Mouse (Mus musculus) kidney, postnatal 14 days (tissue): ENCODE measurements around the gene Eef1akmt2.

Experiments
- DNase-seq: peaks from one replicate; pipeline ENCODE4 v3.0.0; 2022; ENCODE audit warnings: mixed read lengths

Gene Eef1akmt2

GRCm38 (mm10) chr7:132852173-132852844, at the start of gene Eef1akmt2:
Gene Eef1akmt2 (minus strand): TSS chr7:132852673.
- peak; percentile 90 for DNase-seq

GRCm38 (mm10) chr7:132900826-132901531, 48.5 kb upstream of the Eef1akmt2 start:
- no peak for DNase-seq

GRCm38 (mm10) chr7:132898234-132898633, 45.8 kb upstream of the Eef1akmt2 start:
- no peak for DNase-seq

GRCm38 (mm10) chr7:132897258-132897657, 44.8 kb upstream of the Eef1akmt2 start:
- no peak for DNase-seq

- peak; percentile 35 for DNase-seq
These were observed 43.8 kb upstream of the Eef1akmt2 start for GRCm38 (mm10) chr7:132896206-132896815.

- peak; percentile 42 for DNase-seq
These were observed 42.5 kb upstream of the Eef1akmt2 start for GRCm38 (mm10) chr7:132894841-132895555.

GRCm38 (mm10) chr7:132893336-132893735, 40.9 kb upstream of the Eef1akmt2 start:
- DNase-seq = no peak

GRCm38 (mm10) chr7:132892806-132893205, 40.3 kb upstream of the Eef1akmt2 start:
- no peak for DNase-seq

GRCm38 (mm10) chr7:132892311-132892661, 39.8 kb upstream of the Eef1akmt2 start:
- DNase-seq = no peak

GRCm38 (mm10) chr7:132891561-132892310, 39.3 kb upstream of the Eef1akmt2 start:
- DNase-seq = peak; percentile 32

GRCm38 (mm10) chr7:132890201-132890600, 37.7 kb upstream of the Eef1akmt2 start:
- DNase-seq = no peak

GRCm38 (mm10) chr7:132889691-132890090, 37.2 kb upstream of the Eef1akmt2 start:
- DNase-seq = no peak

- no peak for DNase-seq
These were observed 36.2 kb upstream of the Eef1akmt2 start for GRCm38 (mm10) chr7:132888518-132889249.

- no peak for DNase-seq
These were observed 35.6 kb upstream of the Eef1akmt2 start for GRCm38 (mm10) chr7:132888052-132888451.

GRCm38 (mm10) chr7:132887019-132887804, 34.7 kb upstream of the Eef1akmt2 start:
- no peak for DNase-seq

GRCm38 (mm10) chr7:132884031-132884430, 31.6 kb upstream of the Eef1akmt2 start:
- no peak for DNase-seq

- DNase-seq = no peak
These were observed 29.9 kb upstream of the Eef1akmt2 start for GRCm38 (mm10) chr7:132882343-132882742.

- no peak for DNase-seq
These were observed 27.8 kb upstream of the Eef1akmt2 start for GRCm38 (mm10) chr7:132880276-132880675.

- peak; percentile 81 for DNase-seq
These were observed 23.1 kb upstream of the Eef1akmt2 start for GRCm38 (mm10) chr7:132875391-132876086.

GRCm38 (mm10) chr7:132873043-132873442, 20.6 kb upstream of the Eef1akmt2 start:
- DNase-seq = no peak
